Mouse (Mus musculus): ENCODE data around the gene Clec12a. TPM values are rescaled to one million over a fixed set of nuclear protein-coding genes. Genes with fewer than 3 reads are reported as not detected.

The Clec12a gene
- total and polyA plus RNA-seq, 2 experiments from 2014 or later, result 0.33 TPM; not detected in 1

GRCm38 (mm10) chr6:129349524-129350352 lies 7.2 kb downstream of the Clec12a start:
- Histone ChIP-seq H3K4me2 (ENCODE audit: low read depth, low read length) (no peak overlapping the region), H3K9ac (replicated peaks; ENCODE audit: low read length) (no peak overlapping the region), H3K4me3 (ENCODE audit: low read length) (no peak overlapping the region), H3K27ac (no peak overlapping the region), H3K9me3 (ENCODE audit: low read length) (no peaks in the 10 kb centered on the region), H3K27me3 (ENCODE audit: insufficient read depth, low read length) (no peaks in the 10 kb centered on the region), H3K36me3 (ENCODE audit: insufficient read depth, low read length) (no peaks in the 10 kb centered on the region), H3K4me1 (ENCODE audit: insufficient read depth, low read length) (no peaks in the 10 kb centered on the region)
- no peak for ATAC-seq
- 53% methylated on average over 4 of the region's 4 CpGs for WGBS
- TF ChIP-seq CTCF (IDR thresholded peaks at IDR 0.05; ENCODE audit: low read depth), result no peak
- no peak for DNase-seq (ENCODE audit: low spot score)

DNA sequence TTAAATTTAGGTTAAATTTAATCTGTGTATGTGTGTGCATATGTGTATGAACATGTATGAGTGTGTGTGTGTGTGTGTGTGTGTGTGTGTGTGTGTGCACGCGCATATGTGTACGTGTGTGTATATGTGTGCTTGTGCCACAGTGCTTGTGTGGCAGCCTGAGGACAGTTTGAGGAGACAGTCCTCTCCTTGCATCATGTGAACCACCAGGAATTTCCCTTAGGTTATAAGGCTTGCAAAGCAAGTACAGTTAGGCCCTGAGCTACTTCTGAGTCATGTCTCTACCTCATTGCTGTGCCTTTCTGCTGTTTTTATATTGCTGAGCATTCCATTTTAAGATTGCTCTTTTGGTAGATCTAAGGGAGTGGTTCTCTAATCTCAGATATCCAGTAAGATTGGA lies 8.6 kb downstream of the Clec12a start:
- H3K4me2 ChIP-seq (ENCODE audit: low read depth, low read length), result no peak overlapping the region
- H3K36me3 ChIP-seq (ENCODE audit: insufficient read depth, low read length), result no peaks in the 10 kb centered on the region
- H3K27ac ChIP-seq, result no peak overlapping the region
- no peaks in the 10 kb centered on the region for H3K27me3 ChIP-seq (ENCODE audit: insufficient read depth, low read length)
- no peak for DNase-seq (ENCODE audit: low spot score)
- ATAC-seq, result no peak
- no peak overlapping the region for H3K9ac ChIP-seq (replicated peaks; ENCODE audit: low read length)
- no peak overlapping the region for H3K4me3 ChIP-seq (ENCODE audit: low read length)
- TF ChIP-seq CTCF (IDR thresholded peaks at IDR 0.05; ENCODE audit: low read depth), result no peak
- 97% methylated on average over 3 of the region's 3 CpGs for WGBS
- H3K4me1 ChIP-seq (ENCODE audit: insufficient read depth, low read length), result no peaks in the 10 kb centered on the region
- no peaks in the 10 kb centered on the region for H3K9me3 ChIP-seq (ENCODE audit: low read length)

DNA sequence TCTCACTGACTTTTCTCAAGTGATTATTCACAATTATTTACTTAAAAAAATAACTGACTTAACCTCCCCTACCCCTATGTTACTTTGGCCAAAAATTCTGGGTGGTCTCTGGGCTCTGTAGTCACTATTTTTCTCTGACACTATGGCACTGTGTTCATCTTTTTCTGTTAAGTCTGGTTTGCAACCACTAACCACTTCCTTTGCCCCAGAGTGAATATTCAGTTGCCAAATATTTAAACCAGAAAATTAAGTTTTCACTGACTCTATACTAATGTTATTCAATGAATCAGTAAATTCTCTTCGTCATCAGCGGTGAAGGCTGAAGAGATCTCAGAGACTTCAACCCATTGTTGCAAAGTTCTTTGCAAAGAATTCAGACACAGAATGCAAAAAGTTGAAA lies 13.3 kb downstream of the Clec12a start:
- ATAC-seq, result no peak
- Histone ChIP-seq H3K9me3 (ENCODE audit: low read length) (no peaks in the 10 kb centered on the region), H3K4me1 (ENCODE audit: insufficient read depth, low read length) (no peaks in the 10 kb centered on the region), H3K27ac (no peak overlapping the region), H3K4me2 (ENCODE audit: low read depth, low read length) (no peak overlapping the region), H3K4me3 (ENCODE audit: low read length) (no peak overlapping the region), H3K27me3 (ENCODE audit: insufficient read depth, low read length) (no peaks in the 10 kb centered on the region), H3K36me3 (ENCODE audit: insufficient read depth, low read length) (no peaks in the 10 kb centered on the region), H3K9ac (replicated peaks; ENCODE audit: low read length) (no peak overlapping the region)
- TF ChIP-seq CTCF (IDR thresholded peaks at IDR 0.05; ENCODE audit: low read depth), result no peak
- 94% methylated on average over 2 of the region's 2 CpGs for WGBS
- DNase-seq (ENCODE audit: low spot score), result no peak

DNA sequence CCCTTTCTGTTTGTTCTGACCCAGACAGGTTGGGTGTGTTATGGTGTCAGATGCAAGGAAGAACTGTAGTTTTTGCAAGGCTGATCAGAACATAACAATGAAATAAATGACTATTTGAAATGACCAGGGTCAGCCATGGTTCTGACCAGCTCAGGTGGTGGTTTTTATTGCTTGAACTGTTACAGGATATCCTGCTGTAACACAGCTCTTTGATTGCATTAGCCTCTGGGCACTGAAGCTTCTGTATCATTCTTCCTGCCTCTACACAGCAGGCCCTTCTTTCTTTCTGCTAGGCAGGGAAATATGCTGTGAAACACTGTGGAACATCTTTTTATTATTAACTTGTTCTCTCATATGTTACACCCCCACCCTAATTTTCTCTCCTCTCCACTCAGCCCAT lies 13.9 kb downstream of the Clec12a start:
- H3K27me3 ChIP-seq (ENCODE audit: insufficient read depth, low read length), result no peaks in the 10 kb centered on the region

GRCm38 (mm10) chr6:129359515-129359914 lies 17.0 kb downstream of the Clec12a start:
- no peak overlapping the region for H3K4me2 ChIP-seq (ENCODE audit: low read depth, low read length)
- H3K9me3 ChIP-seq (ENCODE audit: low read length), result no peaks in the 10 kb centered on the region
- ATAC-seq, result no peak
- no peak overlapping the region for H3K4me3 ChIP-seq (ENCODE audit: low read length)
- H3K4me1 ChIP-seq (ENCODE audit: insufficient read depth, low read length), result no peaks in the 10 kb centered on the region
- no peak for DNase-seq (ENCODE audit: low spot score)
- no peaks in the 10 kb centered on the region for H3K36me3 ChIP-seq (ENCODE audit: insufficient read depth, low read length)
- H3K27ac ChIP-seq, result no peak overlapping the region
- TF ChIP-seq CTCF (IDR thresholded peaks at IDR 0.05; ENCODE audit: low read depth), result no peak
- no peak overlapping the region for H3K9ac ChIP-seq (replicated peaks; ENCODE audit: low read length)
- no peaks in the 10 kb centered on the region for H3K27me3 ChIP-seq (ENCODE audit: insufficient read depth, low read length)
- WGBS, result 90% methylated on average over 2 of the region's 2 CpGs

More for the DNA sequence above, 13.9 kb downstream of the Clec12a start:
- DNase-seq (ENCODE audit: low spot score) (no peak), ATAC-seq (no peak)
- no peak overlapping the region for H3K9ac ChIP-seq (replicated peaks; ENCODE audit: low read length)
- H3K4me1 ChIP-seq (ENCODE audit: insufficient read depth, low read length), result no peaks in the 10 kb centered on the region
- TF ChIP-seq CTCF (IDR thresholded peaks at IDR 0.05; ENCODE audit: low read depth), result no peak
- no peak overlapping the region for H3K4me2 ChIP-seq (ENCODE audit: low read depth, low read length)
- H3K27ac ChIP-seq, result no peak overlapping the region
- H3K36me3 ChIP-seq (ENCODE audit: insufficient read depth, low read length), result no peaks in the 10 kb centered on the region
- H3K4me3 ChIP-seq (ENCODE audit: low read length), result no peak overlapping the region
- no peaks in the 10 kb centered on the region for H3K9me3 ChIP-seq (ENCODE audit: low read length)

DNA sequence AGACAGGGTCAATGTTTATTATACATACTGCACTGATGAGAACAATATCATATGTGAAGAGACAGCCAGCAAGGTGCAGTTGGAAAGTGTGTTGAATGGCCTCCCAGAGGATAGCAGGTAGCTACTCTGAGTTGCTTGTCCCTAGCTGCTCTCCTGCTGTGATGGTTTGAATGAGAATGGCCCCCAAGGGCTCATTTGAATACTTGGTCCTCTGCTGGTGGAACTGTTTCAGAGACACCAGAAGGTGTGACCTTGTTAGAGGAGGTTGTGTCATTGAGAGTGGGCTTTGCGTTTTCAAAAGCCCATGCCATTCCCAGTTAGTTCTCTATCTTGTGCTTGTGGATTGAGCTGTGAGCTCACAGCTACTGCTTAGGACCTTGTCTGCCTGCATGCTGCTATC lies 21.5 kb downstream of the Clec12a start:
- H3K4me2 ChIP-seq (ENCODE audit: low read depth, low read length), result no peak overlapping the region
- no peak overlapping the region for H3K9ac ChIP-seq (replicated peaks; ENCODE audit: low read length)
- H3K9me3 ChIP-seq (ENCODE audit: low read length), result no peaks in the 10 kb centered on the region
- no peaks in the 10 kb centered on the region for H3K27me3 ChIP-seq (ENCODE audit: insufficient read depth, low read length)
- no peak for TF ChIP-seq CTCF (IDR thresholded peaks at IDR 0.05; ENCODE audit: low read depth)
- H3K4me3 ChIP-seq (ENCODE audit: low read length), result no peak overlapping the region
- ATAC-seq (no peak), DNase-seq (ENCODE audit: low spot score) (no peak)
- WGBS, result 38% methylated on average over 1 of the region's 1 CpGs
- H3K27ac ChIP-seq, result no peak overlapping the region
- no peaks in the 10 kb centered on the region for H3K36me3 ChIP-seq (ENCODE audit: insufficient read depth, low read length)
- no peaks in the 10 kb centered on the region for H3K4me1 ChIP-seq (ENCODE audit: insufficient read depth, low read length)

DNA sequence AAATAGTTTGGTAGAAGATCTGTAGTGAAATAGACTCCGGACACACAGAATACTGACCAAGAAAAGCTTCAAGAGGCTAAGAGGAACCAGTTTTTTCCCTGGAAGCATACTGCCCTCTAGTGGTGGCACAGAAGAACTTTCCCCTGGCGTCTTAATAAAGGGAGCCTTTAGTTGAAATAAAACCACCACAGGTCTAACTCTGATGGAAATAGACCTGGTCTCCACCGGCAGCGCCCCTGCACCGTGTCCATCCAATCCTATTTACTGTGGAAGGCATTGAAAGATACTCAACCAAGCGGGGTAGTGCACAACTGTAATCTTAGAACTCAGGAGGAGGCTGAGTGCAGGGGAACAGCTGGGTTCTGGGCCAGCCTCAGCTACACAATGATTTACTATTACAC lies 23.5 kb downstream of the Clec12a start:
- ATAC-seq (peak; percentile 75), DNase-seq (ENCODE audit: low spot score) (peak; percentile 86)
- no peak overlapping the region for H3K4me2 ChIP-seq (ENCODE audit: low read depth, low read length)
- H3K27ac ChIP-seq, result no peak overlapping the region
- peak; percentile 89 for TF ChIP-seq CTCF (IDR thresholded peaks at IDR 0.05; ENCODE audit: low read depth)
- 11% methylated on average over 6 of the region's 6 CpGs for WGBS
- H3K27me3 ChIP-seq (ENCODE audit: insufficient read depth, low read length), result no peaks in the 10 kb centered on the region
- H3K4me3 ChIP-seq (ENCODE audit: low read length), result no peak overlapping the region
- H3K36me3 ChIP-seq (ENCODE audit: insufficient read depth, low read length), result no peaks in the 10 kb centered on the region
- no peaks in the 10 kb centered on the region for H3K9me3 ChIP-seq (ENCODE audit: low read length)
- no peak overlapping the region for H3K9ac ChIP-seq (replicated peaks; ENCODE audit: low read length)
- H3K4me1 ChIP-seq (ENCODE audit: insufficient read depth, low read length), result no peaks in the 10 kb centered on the region

Measured in hindbrain, postnatal 0 days (tissue).